Mouse (Mus musculus): ENCODE measurements around the gene Tspan11. TPM values are rescaled to one million over a fixed set of nuclear protein-coding genes. Genes with fewer than 3 reads are reported as not detected.

Tspan11 gene
- polyA plus RNA-seq, 1 experiment = not detected

DNA sequence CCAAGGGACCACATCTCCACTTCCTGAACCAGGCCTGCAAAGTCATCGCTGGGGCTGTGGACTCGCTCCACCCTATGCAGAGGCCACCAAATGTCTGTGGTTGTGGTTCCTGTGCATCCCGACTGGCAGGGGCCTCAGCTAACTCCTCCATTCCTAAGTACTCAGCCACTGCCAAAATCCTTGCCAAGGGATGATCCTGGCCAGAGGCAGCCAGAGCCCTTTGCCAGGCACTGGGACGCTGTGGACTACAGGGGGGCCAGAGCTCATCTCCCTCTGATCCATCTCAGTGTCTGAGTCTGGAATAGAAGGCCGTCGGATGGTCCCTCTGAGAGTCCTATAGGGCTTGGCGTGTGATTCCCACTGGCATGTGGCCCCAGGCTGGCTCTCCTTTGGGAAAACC, 62.5 kb downstream of the Tspan11 start:
- no peaks in the 10 kb centered on the region for H3K4me1 ChIP-seq (ENCODE audit: control insufficient read depth, insufficient read depth, low read length)
- H3K27ac ChIP-seq (ENCODE audit: insufficient read depth, low read depth, low read length) = no peak overlapping the region
- no peak for TF ChIP-seq CTCF (IDR thresholded peaks at IDR 0.05; ENCODE audit: low read depth, low read length)
- TF ChIP-seq POLR2A (IDR thresholded peaks at IDR 0.05; ENCODE audit: borderline replicate concordance, low read depth, low read length) = no peak
- no peak overlapping the region for H3K4me3 ChIP-seq (ENCODE audit: insufficient read depth, low read length)

DNA sequence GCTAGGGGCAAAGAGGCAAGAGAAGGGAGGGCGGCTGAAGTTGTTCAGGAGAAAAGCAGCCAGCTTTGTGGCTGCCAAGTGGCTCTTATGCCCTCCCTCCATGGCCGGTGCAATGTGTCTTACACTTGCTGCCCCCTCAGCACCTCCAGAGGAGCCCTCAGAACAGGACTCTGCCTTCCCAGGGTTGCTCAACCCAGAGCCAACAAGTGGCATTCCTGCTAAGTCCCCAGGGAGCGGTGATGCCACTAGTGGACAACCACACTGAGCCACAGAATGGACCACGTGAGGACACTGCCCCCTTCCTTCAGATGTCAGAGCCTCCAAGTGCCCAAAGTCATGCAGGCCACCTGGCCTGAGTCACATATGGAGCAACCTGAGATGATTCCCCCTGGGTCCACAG, 65.7 kb downstream of the Tspan11 start:
- Histone ChIP-seq H3K27ac (ENCODE audit: insufficient read depth, low read depth, low read length) (no peak overlapping the region), H3K4me1 (ENCODE audit: control insufficient read depth, insufficient read depth, low read length) (no peaks in the 10 kb centered on the region), H3K4me3 (ENCODE audit: insufficient read depth, low read length) (no peak overlapping the region)
- TF ChIP-seq CTCF (IDR thresholded peaks at IDR 0.05; ENCODE audit: low read depth, low read length) (no peak), POLR2A (IDR thresholded peaks at IDR 0.05; ENCODE audit: borderline replicate concordance, low read depth, low read length) (no peak)

- Histone ChIP-seq H3K4me1 (ENCODE audit: control insufficient read depth, insufficient read depth, low read length) (no peaks in the 10 kb centered on the region), H3K27ac (ENCODE audit: insufficient read depth, low read depth, low read length) (no peak overlapping the region), H3K4me3 (ENCODE audit: insufficient read depth, low read length) (no peak overlapping the region)
- TF ChIP-seq CTCF (IDR thresholded peaks at IDR 0.05; ENCODE audit: low read depth, low read length) = no peak
- no peak for TF ChIP-seq POLR2A (IDR thresholded peaks at IDR 0.05; ENCODE audit: borderline replicate concordance, low read depth, low read length)
Observed at GRCm38 (mm10) chr6:127956172-127956571, 68.8 kb downstream of the Tspan11 start.

DNA sequence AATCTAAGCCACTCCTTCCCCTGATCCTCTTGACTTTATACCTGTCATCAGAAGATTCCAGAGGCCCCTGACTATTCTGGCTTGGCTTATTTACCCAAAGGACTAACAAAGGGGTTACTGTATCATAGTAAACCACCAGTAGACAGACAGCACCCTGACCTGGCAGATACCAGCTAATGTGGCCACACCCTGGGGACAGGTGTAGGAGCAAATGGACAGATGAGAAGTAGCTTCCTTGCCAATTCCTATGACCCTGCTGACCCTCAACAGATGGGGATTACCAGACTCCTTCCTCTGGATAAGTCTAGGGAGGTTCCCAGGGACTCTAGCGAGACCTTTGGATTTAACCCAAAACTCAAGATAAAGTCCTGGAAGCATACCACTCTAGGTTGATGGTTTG, 72.8 kb downstream of the Tspan11 start:
- Histone ChIP-seq H3K4me1 (ENCODE audit: control insufficient read depth, insufficient read depth, low read length) (no peaks in the 10 kb centered on the region), H3K4me3 (ENCODE audit: insufficient read depth, low read length) (no peak overlapping the region), H3K27ac (ENCODE audit: insufficient read depth, low read depth, low read length) (no peak overlapping the region)
- TF ChIP-seq CTCF (IDR thresholded peaks at IDR 0.05; ENCODE audit: low read depth, low read length) (no peak), POLR2A (IDR thresholded peaks at IDR 0.05; ENCODE audit: borderline replicate concordance, low read depth, low read length) (no peak)

DNA sequence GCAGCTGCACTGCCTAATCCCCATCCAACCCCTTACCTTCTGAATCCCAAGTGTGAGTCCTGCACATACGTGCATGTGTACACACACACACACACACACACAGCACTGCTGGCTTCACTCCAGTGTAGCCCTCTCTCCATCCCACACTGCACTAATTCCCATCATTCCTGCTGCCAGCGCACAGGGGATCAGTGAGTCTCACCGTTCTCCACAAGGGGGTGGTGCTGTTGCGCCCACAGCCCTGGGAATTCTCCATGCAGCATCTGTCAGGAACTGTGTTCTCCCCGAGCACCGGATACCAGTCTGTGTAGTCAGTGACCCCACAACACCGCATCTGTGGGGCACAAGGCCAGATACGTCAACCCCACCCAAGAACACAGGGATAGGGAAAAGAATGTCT, 78.1 kb downstream of the Tspan11 start:
- no peak overlapping the region for H3K27ac ChIP-seq (ENCODE audit: insufficient read depth, low read depth, low read length)
- H3K4me3 ChIP-seq (ENCODE audit: insufficient read depth, low read length) = no peak overlapping the region
- no peak for TF ChIP-seq CTCF (IDR thresholded peaks at IDR 0.05; ENCODE audit: low read depth, low read length)
- no peak for TF ChIP-seq POLR2A (IDR thresholded peaks at IDR 0.05; ENCODE audit: borderline replicate concordance, low read depth, low read length)
- no peaks in the 10 kb centered on the region for H3K4me1 ChIP-seq (ENCODE audit: control insufficient read depth, insufficient read depth, low read length)

DNA sequence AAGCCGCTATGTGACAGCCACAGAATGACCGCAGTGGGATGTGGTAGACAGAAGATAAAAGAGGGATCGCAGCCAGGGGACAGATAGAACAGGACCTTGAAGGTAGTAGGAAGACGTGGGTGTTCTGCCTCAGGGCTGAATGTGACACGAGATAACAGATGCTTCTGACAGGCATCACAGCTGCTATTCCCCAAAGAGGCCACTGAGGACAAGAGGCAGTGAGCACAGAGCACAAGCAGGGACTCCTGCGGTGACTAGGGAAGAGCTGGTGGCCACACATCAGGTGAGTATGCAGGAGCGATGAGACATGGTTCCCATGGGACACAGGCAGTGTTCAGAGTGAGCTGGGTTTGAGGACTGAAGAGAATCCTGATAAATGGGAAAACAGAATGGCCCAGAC, 82.3 kb downstream of the Tspan11 start:
- Histone ChIP-seq H3K4me3 (ENCODE audit: insufficient read depth, low read length) (no peak overlapping the region), H3K4me1 (ENCODE audit: control insufficient read depth, insufficient read depth, low read length) (no peaks in the 10 kb centered on the region), H3K27ac (ENCODE audit: insufficient read depth, low read depth, low read length) (no peak overlapping the region)
- TF ChIP-seq CTCF (IDR thresholded peaks at IDR 0.05; ENCODE audit: low read depth, low read length) (no peak), POLR2A (IDR thresholded peaks at IDR 0.05; ENCODE audit: borderline replicate concordance, low read depth, low read length) (no peak)

- Histone ChIP-seq H3K4me3 (ENCODE audit: insufficient read depth, low read length) (no peak overlapping the region), H3K4me1 (ENCODE audit: control insufficient read depth, insufficient read depth, low read length) (no peaks in the 10 kb centered on the region), H3K27ac (ENCODE audit: insufficient read depth, low read depth, low read length) (no peak overlapping the region)
- TF ChIP-seq POLR2A (IDR thresholded peaks at IDR 0.05; ENCODE audit: borderline replicate concordance, low read depth, low read length) = no peak
- no peak; the same call in 1 of the 2 replicates for TF ChIP-seq CTCF (IDR thresholded peaks at IDR 0.05; ENCODE audit: low read depth, low read length)
Observed at GRCm38 (mm10) chr6:127970120-127970519, 82.7 kb downstream of the Tspan11 start.

DNA sequence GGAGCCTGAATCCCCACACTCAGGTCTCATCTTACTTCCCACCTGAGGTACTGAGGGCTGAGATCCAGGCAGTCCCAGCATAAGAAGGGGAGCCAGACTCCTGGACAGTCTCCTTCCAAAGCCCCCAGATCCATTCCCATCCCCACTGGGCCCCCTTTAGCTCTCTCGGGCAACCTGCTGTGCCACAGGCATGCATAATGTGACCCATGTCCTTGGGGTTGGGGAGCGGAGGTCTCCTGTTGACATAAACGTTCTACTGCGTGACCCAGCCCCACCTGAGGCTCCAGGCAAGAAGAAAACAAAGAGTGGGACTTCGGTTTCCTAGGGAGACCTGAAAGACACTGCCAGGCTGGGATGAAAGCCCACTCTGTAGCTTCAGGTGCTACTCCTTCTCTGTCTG, 83.5 kb downstream of the Tspan11 start:
- Histone ChIP-seq H3K27ac (ENCODE audit: insufficient read depth, low read depth, low read length) (no peak overlapping the region), H3K4me3 (ENCODE audit: insufficient read depth, low read length) (no peak overlapping the region), H3K4me1 (ENCODE audit: control insufficient read depth, insufficient read depth, low read length) (no peaks in the 10 kb centered on the region)
- no peak for TF ChIP-seq POLR2A (IDR thresholded peaks at IDR 0.05; ENCODE audit: borderline replicate concordance, low read depth, low read length)
- TF ChIP-seq CTCF (IDR thresholded peaks at IDR 0.05; ENCODE audit: low read depth, low read length) = no peak

DNA sequence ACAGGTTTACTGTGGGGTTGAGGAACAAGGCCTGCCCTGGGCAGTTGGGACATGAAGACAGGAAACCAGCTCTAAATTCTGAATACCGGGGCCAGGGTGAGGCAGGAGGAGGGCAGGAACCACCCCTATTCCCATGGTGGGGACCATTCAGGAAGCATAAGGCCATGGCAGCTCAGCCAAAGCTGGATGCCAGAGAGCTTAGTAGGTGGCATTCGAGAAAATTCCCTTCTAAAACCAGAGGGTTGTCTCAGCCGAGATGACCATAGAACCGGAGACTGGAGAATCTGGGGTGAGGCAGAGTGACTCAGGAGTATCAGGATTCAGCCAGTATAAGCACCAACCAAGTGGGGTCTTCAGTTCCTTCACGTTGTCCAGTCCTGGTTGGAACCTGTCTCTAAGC, 84.5 kb downstream of the Tspan11 start:
- Histone ChIP-seq H3K4me1 (ENCODE audit: control insufficient read depth, insufficient read depth, low read length) (no peaks in the 10 kb centered on the region), H3K27ac (ENCODE audit: insufficient read depth, low read depth, low read length) (no peak overlapping the region), H3K4me3 (ENCODE audit: insufficient read depth, low read length) (no peak overlapping the region)
- TF ChIP-seq CTCF (IDR thresholded peaks at IDR 0.05; ENCODE audit: low read depth, low read length) (no peak), POLR2A (IDR thresholded peaks at IDR 0.05; ENCODE audit: borderline replicate concordance, low read depth, low read length) (no peak)

- Histone ChIP-seq H3K27ac (ENCODE audit: insufficient read depth, low read depth, low read length) (no peak overlapping the region), H3K4me1 (ENCODE audit: control insufficient read depth, insufficient read depth, low read length) (no peaks in the 10 kb centered on the region), H3K4me3 (ENCODE audit: insufficient read depth, low read length) (no peak overlapping the region)
- TF ChIP-seq CTCF (IDR thresholded peaks at IDR 0.05; ENCODE audit: low read depth, low read length) (no peak), POLR2A (IDR thresholded peaks at IDR 0.05; ENCODE audit: borderline replicate concordance, low read depth, low read length) (no peak)
Observed at GRCm38 (mm10) chr6:127973553-127973952, 86.2 kb downstream of the Tspan11 start.

DNA sequence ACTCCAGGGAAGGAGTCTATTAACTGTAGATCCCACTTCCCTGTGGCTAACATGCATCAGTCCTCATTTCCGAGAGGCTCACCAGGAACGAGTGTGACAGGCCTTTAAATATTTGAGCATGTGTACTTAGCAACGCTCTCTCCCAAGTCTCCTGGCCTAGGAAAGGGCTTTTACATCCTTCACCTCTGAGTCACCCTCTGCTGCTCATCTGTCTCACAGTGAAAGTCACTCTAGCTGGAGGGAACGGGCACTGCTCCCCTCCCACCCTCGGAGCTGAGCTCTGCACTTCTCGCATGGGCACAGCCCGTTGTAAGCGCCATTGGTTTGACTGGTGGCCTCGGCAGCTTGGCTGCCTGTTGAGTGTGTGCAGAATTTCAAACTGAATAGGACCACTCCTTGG, 86.6 kb downstream of the Tspan11 start:
- Histone ChIP-seq H3K4me1 (ENCODE audit: control insufficient read depth, insufficient read depth, low read length) (no peaks in the 10 kb centered on the region), H3K4me3 (ENCODE audit: insufficient read depth, low read length) (no peak overlapping the region), H3K27ac (ENCODE audit: insufficient read depth, low read depth, low read length) (no peak overlapping the region)
- no peak for TF ChIP-seq CTCF (IDR thresholded peaks at IDR 0.05; ENCODE audit: low read depth, low read length)
- no peak for TF ChIP-seq POLR2A (IDR thresholded peaks at IDR 0.05; ENCODE audit: borderline replicate concordance, low read depth, low read length)
